Mouse (Mus musculus): ENCODE data around the gene Il17d.

DNA sequence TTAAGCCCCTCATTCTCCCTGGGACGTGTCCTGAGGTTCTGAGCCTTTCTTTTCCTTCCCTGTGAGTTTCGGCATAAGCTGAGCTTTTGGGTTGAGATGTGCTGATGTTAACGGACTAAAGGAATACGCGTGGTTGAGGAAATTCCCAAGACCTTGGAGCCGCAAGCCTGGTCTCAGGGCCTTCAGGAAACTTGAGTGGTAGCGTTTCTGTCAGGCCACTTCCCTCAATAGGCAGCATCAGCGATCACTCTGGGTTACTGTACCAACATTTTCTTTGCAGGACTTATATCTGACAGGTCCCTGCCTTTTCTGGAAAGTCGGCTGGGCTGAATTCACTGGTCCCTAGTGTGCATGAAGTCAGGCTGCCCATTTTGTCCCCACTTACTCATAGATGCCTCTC lies 12.2 kb downstream of the Il17d start:
- TF ChIP-seq POLR2A (IDR thresholded peaks at IDR 0.05; ENCODE audit: control insufficient read depth, extremely low read depth, insufficient read depth, low read length, poor library complexity) (no peak), CTCF (IDR thresholded peaks at IDR 0.05; ENCODE audit: borderline replicate concordance, control insufficient read depth, extremely low read depth, insufficient read depth, low read length, poor library complexity) (no peak)
